Mouse (Mus musculus) stomach, postnatal 0 days (tissue): ENCODE data around the gene Tmprss11d. TPM values are rescaled to one million over a fixed set of nuclear protein-coding genes. Genes with fewer than 3 reads are reported as not detected.

Experiments
- ATAC-seq: fragments of 200-750 bp; cut with Nextera tagmentation; 2 replicates; pipeline ENCODE4 v1.8.0; 2017; ENCODE audit not compliant: low FRiP score, low TSS enrichment
- DNase-seq: peaks from one replicate; pipeline ENCODE4 v3.0.0-alpha.2; 2016; ENCODE audit warnings: low spot score
- H3K27ac ChIP-seq: fragments of 300-500 bp; sonication (generic); replicated peaks from 2 replicates; pipeline ENCODE4 v1.5.1; 2014; ENCODE audit warnings: mild to moderate bottlenecking, control low read depth
- H3K27me3 ChIP-seq: fragments of 300-500 bp; sonication (generic); 2 replicates; pipeline ENCODE4 v1.6.1; 2014; ENCODE audit warnings: low read length; ENCODE audit not compliant: control insufficient read depth, insufficient read depth
- H3K36me3 ChIP-seq: fragments of 300-500 bp; sonication (generic); 2 replicates; pipeline ENCODE4 v1.6.1; 2014; ENCODE audit warnings: low read length, mixed read lengths; ENCODE audit not compliant: control insufficient read depth, insufficient read depth
- H3K4me1 ChIP-seq: fragments of 300-500 bp; sonication (generic); replicated peaks from 2 replicates; pipeline ENCODE4 v1.6.1; 2014; ENCODE audit warnings: antibody characterized with exemption; ENCODE audit not compliant: control insufficient read depth, insufficient read depth
- H3K4me2 ChIP-seq: fragments of 300-500 bp; sonication (generic); replicated peaks from 2 replicates; pipeline ENCODE4 v1.6.1; 2014; ENCODE audit warnings: low read depth, mild to moderate bottlenecking, control low read depth, moderate library complexity
- H3K4me3 ChIP-seq: fragments of 300-500 bp; sonication (generic); 2 replicates; pipeline ENCODE4 v1.5.1; 2014; ENCODE audit warnings: low read depth, low read length, control low read depth
- H3K9ac ChIP-seq: fragments of 300-500 bp; sonication (generic); 2 replicates; pipeline ENCODE4 v1.6.1; 2014; ENCODE audit warnings: mild to moderate bottlenecking, low read length, control low read depth, mixed read lengths
- H3K9me3 ChIP-seq: fragments of 300-500 bp; sonication (generic); 2 replicates; pipeline ENCODE4 v1.6.1; 2016; ENCODE audit warnings: low read length; ENCODE audit not compliant: control insufficient read depth
- CTCF ChIP-seq: IDR thresholded peaks from 2 replicates; pipeline ENCODE4 v1.5.1; 2016; ENCODE audit warnings: antibody characterized with exemption, low read depth, mild to moderate bottlenecking, moderate library complexity
- EP300 ChIP-seq: optimal IDR thresholded peaks from 2 replicates; pipeline ENCODE3; 2016; ENCODE audit warnings: antibody characterized with exemption
- WGBS: fragments of 180-500 bp; shearing (Covaris S2); extraction: QIAGEN DNeasy Blood & Tissue Kit; methylation state at CpG from one replicate; pipeline ENCODE4 v1.1.7; 2014; 5-methylcytosine and 5-hydroxymethylcytosine counted together
- polyA plus RNA-seq: library from polyadenylated mRNA; unstranded; fragments of >200 nt; fragmentation: Nextera tagmentation; extraction: Ambion mirVana; gene quantifications from 2 replicates; pipeline ENCODE4 v1.2.1, GENCODE M21; 2015

The Tmprss11d gene
- polyA plus RNA-seq, 1 experiment from 2014 or later: 4.4 TPM

DNA sequence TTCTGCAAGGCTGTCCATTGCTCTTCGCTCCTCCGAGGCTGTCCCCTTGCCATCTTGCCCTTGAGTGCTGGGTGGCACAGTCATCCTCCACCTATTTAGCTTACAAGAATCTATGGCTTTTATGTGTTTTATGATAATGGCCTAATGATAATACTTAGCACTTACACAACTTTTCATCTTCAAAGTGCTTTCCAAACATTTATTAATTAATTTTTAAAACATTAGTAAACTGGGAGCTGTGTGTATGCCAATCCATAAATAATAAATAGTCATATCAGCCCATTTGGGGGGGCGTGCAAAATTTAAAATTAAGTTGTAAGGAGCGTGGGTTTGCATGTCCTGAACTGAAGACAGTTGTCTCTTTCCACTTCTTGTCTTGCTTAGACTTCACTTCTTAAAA lies 84.0 kb downstream of the Tmprss11d start, which contains the start of gene Tmprss11c:
Gene Tmprss11c, minus strand, starts transcription at position 101 of the 400 bp plus-strand sequence.
- no peak for DNase-seq
- Histone ChIP-seq H3K9me3 (no peaks in the 10 kb centered on the region), H3K4me1 (no peaks in the 10 kb centered on the region), H3K9ac (no peak within 1 kb of the TSS), H3K4me2 (no peak within 1 kb of the TSS), H3K36me3 (no peaks in the 10 kb centered on the region), H3K4me3 (no peak within 1 kb of the TSS), H3K27me3 (no peaks in the 10 kb centered on the region), H3K27ac (no peak within 1 kb of the TSS)
- 76% methylated on average over 4 of the region's 4 CpGs for WGBS
- ATAC-seq: no peak
- TF ChIP-seq EP300 (no peak), CTCF (no peak)

Other genes with a start within 250 kb of the Tmprss11d start
- 4.0 and 4.3 TPM in 2 replicates for gene Uba6, start 200.6 kb downstream of the Tmprss11d start, polyA plus RNA-seq
- not detected in 2 replicates for gene Gnrhr, start 175.5 kb downstream of the Tmprss11d start, polyA plus RNA-seq
- not detected in 2 replicates for gene Tmprss11c, start 84.1 kb downstream of the Tmprss11d start, polyA plus RNA-seq
- gene Tmprss11a, start 95.6 kb upstream of the Tmprss11d start, polyA plus RNA-seq: 8.6 and 9.9 TPM in 2 replicates
- 3.5 and 4.9 TPM in 2 replicates for gene Tmprss11g, start 145.2 kb upstream of the Tmprss11d start, polyA plus RNA-seq